Mouse (Mus musculus) heart, embryonic 14.5 days (tissue): ENCODE results near the gene Tbc1d12. TPM values are rescaled to one million over a fixed set of nuclear protein-coding genes. Genes with fewer than 3 reads are reported as not detected.

Experiments
- ATAC-seq: fragments of 200-750 bp; cut with Nextera tagmentation; 2 replicates; pipeline ENCODE4 v1.8.0; 2017; ENCODE audit warnings: low read depth, moderate TSS enrichment; ENCODE audit not compliant: insufficient number of reproducible peaks, insufficient read depth, low FRiP score
- H3K27ac ChIP-seq, 2 experiments: fragments of 200-500 bp in 1 of 2; fragments of 300-500 bp in 1 of 2; sonication (generic) in 1 of 2; replicated peaks in 1 of 2; 2 replicates each; pipeline ENCODE4 v1.5.1; 2012 to 2014; ENCODE audit warnings: low read depth in 2 of 2, low read length in 2 of 2, control low read depth in 1 of 2, mild to moderate bottlenecking in 1 of 2, mixed read lengths in 1 of 2; ENCODE audit not compliant: control insufficient read depth in 1 of 2, insufficient read depth in 1 of 2
- H3K27me3 ChIP-seq: fragments of 300-500 bp; sonication (generic); 2 replicates; pipeline ENCODE4 v1.6.1; 2014; ENCODE audit warnings: mild to moderate bottlenecking, low read length, control low read depth; ENCODE audit not compliant: control insufficient read depth, insufficient read depth
- H3K36me3 ChIP-seq: fragments of 300-500 bp; sonication (generic); 2 replicates; pipeline ENCODE4 v1.6.1; 2014; ENCODE audit warnings: mild to moderate bottlenecking, control low read depth, low read length, mixed read lengths; ENCODE audit not compliant: control insufficient read depth, insufficient read depth
- H3K4me1 ChIP-seq, 2 experiments: fragments of 200-500 bp in 1 of 2; fragments of 300-500 bp in 1 of 2; sonication (generic) in 1 of 2; 2 replicates each; pipeline ENCODE4 v1.6.1; 2012 to 2014; ENCODE audit warnings: low read length in 2 of 2, control low read depth in 1 of 2, mixed read lengths in 1 of 2; ENCODE audit not compliant: control insufficient read depth in 2 of 2, insufficient read depth in 2 of 2
- H3K4me2 ChIP-seq: fragments of 300-500 bp; sonication (generic); 2 replicates; pipeline ENCODE4 v1.6.1; 2014; ENCODE audit warnings: mild to moderate bottlenecking, low read length
- H3K4me3 ChIP-seq, 2 experiments: fragments of 200-500 bp in 1 of 2; fragments of 300-500 bp in 1 of 2; sonication (generic) in 1 of 2; 2 replicates each; pipeline ENCODE4 v1.5.1; 2012 to 2014; ENCODE audit warnings: low read length in 2 of 2, mild to moderate bottlenecking in 2 of 2, control low read depth in 1 of 2, low read depth in 1 of 2, moderate library complexity in 1 of 2; ENCODE audit not compliant: control insufficient read depth in 1 of 2, insufficient read depth in 1 of 2
- H3K9ac ChIP-seq: fragments of 300-500 bp; sonication (generic); 2 replicates; pipeline ENCODE4 v1.6.1; 2014; ENCODE audit warnings: mild to moderate bottlenecking, low read length
- H3K9me3 ChIP-seq: fragments of 300-500 bp; sonication (generic); 2 replicates; pipeline ENCODE4 v1.6.1; 2016; ENCODE audit warnings: low read length, control low read depth; ENCODE audit not compliant: control insufficient read depth
- WGBS: fragments of 180-500 bp; shearing (Covaris S2); extraction: QIAGEN DNeasy Blood & Tissue Kit; methylation state at CpG from one replicate; pipeline ENCODE4 v1.1.7; 2014; 5-methylcytosine and 5-hydroxymethylcytosine counted together
- polyA plus RNA-seq: library from polyadenylated mRNA; unstranded; fragments of >200 nt; fragmentation: Nextera tagmentation; extraction: Ambion mirVana; gene quantifications from 2 replicates; pipeline ENCODE4 v1.2.1, GENCODE M21; 2014

Gene Tbc1d12
- polyA plus RNA-seq, 1 experiment from 2014 or later = 2.8 TPM

GRCm38 (mm10) chr19:38913786-38914185, 77.4 kb downstream of the Tbc1d12 start:
- H3K4me1 ChIP-seq = no peaks in the 10 kb centered on the region
- no peak overlapping the region for H3K4me3 ChIP-seq
- no peaks in the 10 kb centered on the region for H3K9me3 ChIP-seq
- no peak for ATAC-seq
- WGBS = 95% methylated on average over 9 of the region's 9 CpGs
- no peak overlapping the region for H3K9ac ChIP-seq
- H3K27me3 ChIP-seq = no peaks in the 10 kb centered on the region
- H3K4me2 ChIP-seq = no peak overlapping the region
- no peak overlapping the region for H3K27ac ChIP-seq
- H3K36me3 ChIP-seq = peaks cover 42% of the 10 kb centered on the region

GRCm38 (mm10) chr19:38914926-38915325, 78.5 kb downstream of the Tbc1d12 start:
- Histone ChIP-seq H3K4me3 (no peak overlapping the region), H3K4me2 (no peak overlapping the region), H3K4me1 (no peaks in the 10 kb centered on the region), H3K27ac (no peak overlapping the region), H3K36me3 (peaks cover 46% of the 10 kb centered on the region), H3K9ac (no peak overlapping the region), H3K27me3 (no peaks in the 10 kb centered on the region), H3K9me3 (no peaks in the 10 kb centered on the region)
- 89% methylated on average over 15 of the region's 15 CpGs for WGBS
- ATAC-seq = no peak

GRCm38 (mm10) chr19:38915677-38916076, 79.3 kb downstream of the Tbc1d12 start:
- H3K4me2 ChIP-seq = no peak overlapping the region
- H3K9me3 ChIP-seq = no peaks in the 10 kb centered on the region
- no peak for ATAC-seq
- H3K27ac ChIP-seq = no peak overlapping the region
- peaks cover 48% of the 10 kb centered on the region for H3K36me3 ChIP-seq
- no peak overlapping the region for H3K4me3 ChIP-seq
- H3K27me3 ChIP-seq = no peaks in the 10 kb centered on the region
- no peaks in the 10 kb centered on the region for H3K4me1 ChIP-seq
- H3K9ac ChIP-seq = no peak overlapping the region
- 35% methylated on average over 3 of the region's 3 CpGs for WGBS

- Histone ChIP-seq H3K36me3 (no peaks in the 10 kb centered on the region), H3K4me2 (no peak overlapping the region), H3K9ac (no peak overlapping the region), H3K4me3 (no peak overlapping the region), H3K9me3 (no peaks in the 10 kb centered on the region), H3K27ac (no peak overlapping the region), H3K27me3 (no peaks in the 10 kb centered on the region), H3K4me1 (peaks cover 0 to 9% of the 10 kb centered on the region in 2 experiments; a peak in 1 of 4 replicates)
- WGBS = 94% methylated on average over 10 of the region's 11 CpGs
- no peak for ATAC-seq
Observed at GRCm38 (mm10) chr19:38928481-38929158, 92.2 kb downstream of the Tbc1d12 start.

GRCm38 (mm10) chr19:38929471-38930251, 93.3 kb downstream of the Tbc1d12 start:
- peak overlapping the region; percentile 81 to 84; a peak in 3 of 4 replicates for H3K4me3 ChIP-seq
- peak overlapping the region; percentile 91 for H3K9ac ChIP-seq
- H3K27ac ChIP-seq = no peak overlapping the region
- peak overlapping the region; percentile 93 for H3K4me2 ChIP-seq
- ATAC-seq = no peak
- WGBS = 69% methylated on average over 13 of the region's 13 CpGs
- H3K27me3 ChIP-seq = no peaks in the 10 kb centered on the region
- peaks cover 10% of the 10 kb centered on the region for H3K36me3 ChIP-seq
- peaks cover 0 to 9% of the 10 kb centered on the region in 2 experiments; a peak in 1 of 4 replicates for H3K4me1 ChIP-seq
- no peaks in the 10 kb centered on the region for H3K9me3 ChIP-seq

GRCm38 (mm10) chr19:38930252-38930787, 93.9 kb downstream of the Tbc1d12 start:
- Histone ChIP-seq H3K36me3 (peaks cover 14% of the 10 kb centered on the region), H3K4me1 (peaks cover 0 to 9% of the 10 kb centered on the region in 2 experiments; a peak in 1 of 4 replicates), H3K9ac (peak overlapping the region; percentile 91), H3K27me3 (no peaks in the 10 kb centered on the region), H3K4me3 (peak overlapping the region; percentile 81 to 84), H3K27ac (peak overlapping the region; percentile 19 to 55; a peak in 3 of 4 replicates), H3K9me3 (no peaks in the 10 kb centered on the region), H3K4me2 (peak overlapping the region; percentile 93)
- WGBS = 2% methylated on average over 23 of the region's 23 CpGs
- no peak for ATAC-seq

- Histone ChIP-seq H3K27me3 (no peaks in the 10 kb centered on the region), H3K4me2 (peak within 1 kb of the TSS; percentile 93), H3K36me3 (peaks cover 19% of the 10 kb centered on the region), H3K4me1 (peaks cover 0 to 9% of the 10 kb centered on the region in 2 experiments; a peak in 1 of 4 replicates), H3K9ac (peak within 1 kb of the TSS; percentile 91), H3K4me3 (peak within 1 kb of the TSS; percentile 81 to 84), H3K27ac (peak within 1 kb of the TSS; percentile 19 to 55), H3K9me3 (no peaks in the 10 kb centered on the region)
- ATAC-seq = peak; percentile 73
- under 1% methylated on average over 70 of the region's 76 CpGs for WGBS
Observed at GRCm38 (mm10) chr19:38930788-38931565, 94.6 kb downstream of the Tbc1d12 start, which contains the start of gene Hells. Hells (plus strand) TSS chr19:38930915.
